Mouse (Mus musculus): ENCODE data around the gene Asb15. TPM values are rescaled to one million over a fixed set of nuclear protein-coding genes. Genes with fewer than 3 reads are reported as not detected.

Asb15 gene
- total RNA-seq, 2 experiments from 2014 or later = 62.3 to 70.5 TPM

GRCm38 (mm10) chr6:24564886-24565285 is 36.9 kb downstream of the Asb15 start:
- DNase-seq = no peak

GRCm38 (mm10) chr6:24568963-24569362 is 41.0 kb downstream of the Asb15 start:
- no peak for DNase-seq

- DNase-seq = peak in 1 of 2 experiments; percentile 28
Observed at GRCm38 (mm10) chr6:24569711-24570110, 41.8 kb downstream of the Asb15 start.

- DNase-seq = peak; percentile 57 to 60
Observed at GRCm38 (mm10) chr6:24570278-24570677, 42.3 kb downstream of the Asb15 start.

GRCm38 (mm10) chr6:24571126-24571525 is 43.2 kb downstream of the Asb15 start:
- peak; percentile 65 to 76 for DNase-seq

GRCm38 (mm10) chr6:24572431-24572830 is 44.5 kb downstream of the Asb15 start:
- peak in 1 of 2 experiments; percentile 35 for DNase-seq

- peak; percentile 50 to 82 for DNase-seq
Observed at GRCm38 (mm10) chr6:24573319-24573718, 45.4 kb downstream of the Asb15 start.

- DNase-seq = peak; percentile 62 to 85
Observed at GRCm38 (mm10) chr6:24583456-24583855, 55.5 kb downstream of the Asb15 start.

- peak; percentile 23 to 66 for DNase-seq
Observed at GRCm38 (mm10) chr6:24585431-24586310, 57.7 kb downstream of the Asb15 start.

- DNase-seq = peak; percentile 87 to 94
Observed at GRCm38 (mm10) chr6:24586885-24587284, 58.9 kb downstream of the Asb15 start.

GRCm38 (mm10) chr6:24590282-24590681 is 62.3 kb downstream of the Asb15 start:
- DNase-seq = no peak

- DNase-seq = no peak
Observed at GRCm38 (mm10) chr6:24591525-24592218, 63.7 kb downstream of the Asb15 start.

- DNase-seq = peak; percentile 86 to 88
Observed at GRCm38 (mm10) chr6:24597500-24597899, 69.6 kb downstream of the Asb15 start, which contains the start of gene Lmod2. Lmod2 (plus strand) TSS chr6:24597762.

- no peak for DNase-seq
Observed at GRCm38 (mm10) chr6:24599179-24599578, 71.2 kb downstream of the Asb15 start.

GRCm38 (mm10) chr6:24599639-24600038 is 71.7 kb downstream of the Asb15 start:
- no peak for DNase-seq

- DNase-seq = no peak
Observed at GRCm38 (mm10) chr6:24600134-24600533, 72.2 kb downstream of the Asb15 start.

GRCm38 (mm10) chr6:24600726-24601125 is 72.8 kb downstream of the Asb15 start:
- no peak for DNase-seq

- DNase-seq = no peak
Observed at GRCm38 (mm10) chr6:24601668-24602067, 73.7 kb downstream of the Asb15 start.

GRCm38 (mm10) chr6:24602351-24602750 is 74.4 kb downstream of the Asb15 start:
- no peak for DNase-seq

- no peak for DNase-seq
Observed at GRCm38 (mm10) chr6:24602993-24603392, 75.0 kb downstream of the Asb15 start.

GRCm38 (mm10) chr6:24604289-24604688 is 76.3 kb downstream of the Asb15 start:
- no peak for DNase-seq

GRCm38 (mm10) chr6:24605631-24606030 is 77.7 kb downstream of the Asb15 start:
- no peak for DNase-seq

GRCm38 (mm10) chr6:24606512-24606911 is 78.6 kb downstream of the Asb15 start:
- DNase-seq = no peak

Measured in heart, adult 18-20 months (tissue).